ENCODE assay signal across 12 mouse cellular contexts in genomic region chr2:93439352-93439771, GRCm38 (mm10). TPM values are rescaled to one million over a fixed set of nuclear protein-coding genes. Genes with fewer than 3 reads are reported as not detected.
DNase-seq lines count a peak whose midpoint lies in the region; ATAC-seq and TF ChIP-seq lines count a peak whose summit lies in the region.
"Had no signal": no experiment of that assay in that cellular context is flagged by ENCODE, and none has a peak within 500 bp of the region (broad histone marks: within the 10 kb centered on the region; RNA-seq: fewer than 3 reads in every experiment).

No protein-coding gene starts in this region.

- H3K4me1 ChIP-seq in heart, embryonic 16.5 days (ENCODE audit: control insufficient read depth, insufficient read depth, low read length): peaks cover 5% of the 10 kb centered on the region
- peaks cover 62% of the 10 kb centered on the region for H3K4me1 ChIP-seq in embryonic facial prominence, embryonic 10.5 days
- peaks cover 5% of the 10 kb centered on the region; the same call in 1 of the 2 replicates for H3K4me1 ChIP-seq in intestine, postnatal 0 days (replicated peaks; ENCODE audit: control insufficient read depth, insufficient read depth, low read length)
- H3K4me1 ChIP-seq in limb, embryonic 12.5 days (replicated peaks): peaks cover 49% of the 10 kb centered on the region

- TF ChIP-seq CTCF in intestine, postnatal 0 days (IDR thresholded peaks at IDR 0.05; ENCODE audit: low read depth): no peak

- H3K4me2 ChIP-seq in heart, embryonic 16.5 days (ENCODE audit: low read depth, low read length): no peak overlapping the region
- no peak overlapping the region for H3K4me2 ChIP-seq in intestine, postnatal 0 days (replicated peaks; ENCODE audit: low read depth)
- no peak overlapping the region for H3K4me2 ChIP-seq in limb, embryonic 12.5 days
- H3K4me2 ChIP-seq: midbrain, embryonic 12.5 days had no signal

- H3K27me3 ChIP-seq in heart, embryonic 16.5 days (ENCODE audit: control insufficient read depth, insufficient read depth, low read length): no peaks in the 10 kb centered on the region
- peaks cover 6% of the 10 kb centered on the region; the same call in 1 of the 2 replicates for H3K27me3 ChIP-seq in embryonic facial prominence, embryonic 10.5 days (replicated peaks; ENCODE audit: low read depth, poor library complexity, severe bottlenecking)
- no peaks in the 10 kb centered on the region for H3K27me3 ChIP-seq in intestine, postnatal 0 days (replicated peaks; ENCODE audit: control insufficient read depth, insufficient read depth, low read length)
- no peaks in the 10 kb centered on the region for H3K27me3 ChIP-seq in limb, embryonic 12.5 days
- H3K27me3 ChIP-seq: CH12.LX; midbrain, embryonic 12.5 days had no signal

- 62% methylated on average over 9 of the region's 9 CpGs for WGBS in heart, embryonic 16.5 days
- WGBS in embryonic facial prominence, embryonic 10.5 days: 40% methylated on average over 9 of the region's 9 CpGs
- WGBS in intestine, postnatal 0 days: 47% methylated on average over 9 of the region's 9 CpGs
- 45% methylated on average over 9 of the region's 9 CpGs for WGBS in limb, embryonic 12.5 days

- ATAC-seq in heart, embryonic 16.5 days (replicated peaks; ENCODE audit: extremely low read depth, insufficient read depth, low FRiP score): no peak
- no peak for ATAC-seq in intestine, postnatal 0 days
- no peak for ATAC-seq in limb, embryonic 12.5 days (ENCODE audit: insufficient number of reproducible peaks, insufficient read depth, low FRiP score, low TSS enrichment, low read depth)

- H3K36me3 ChIP-seq in heart, embryonic 16.5 days (ENCODE audit: control insufficient read depth, insufficient read depth): no peaks in the 10 kb centered on the region
- no peaks in the 10 kb centered on the region for H3K36me3 ChIP-seq in embryonic facial prominence, embryonic 10.5 days (replicated peaks)
- H3K36me3 ChIP-seq in intestine, postnatal 0 days (ENCODE audit: control insufficient read depth, insufficient read depth): peaks cover 26% of the 10 kb centered on the region; the same call in 1 of the 2 replicates
- no peaks in the 10 kb centered on the region for H3K36me3 ChIP-seq in limb, embryonic 12.5 days
- H3K36me3 ChIP-seq: midbrain, embryonic 12.5 days had no signal

- H3K9ac ChIP-seq in heart, embryonic 16.5 days (ENCODE audit: low read length): no peak overlapping the region
- no peak overlapping the region for H3K9ac ChIP-seq in intestine, postnatal 0 days (ENCODE audit: low read depth, low read length)
- no peak overlapping the region for H3K9ac ChIP-seq in limb, embryonic 12.5 days (replicated peaks)
- H3K9ac ChIP-seq: midbrain, embryonic 12.5 days had no signal

- H3K27ac ChIP-seq in heart, embryonic 16.5 days (ENCODE audit: low read length): peak overlapping the region; percentile 19; the same call in 1 of the 2 replicates
- peak overlapping the region; percentile 57 for H3K27ac ChIP-seq in embryonic facial prominence, embryonic 10.5 days (replicated peaks)
- H3K27ac ChIP-seq in intestine, postnatal 0 days (ENCODE audit: low read depth, low read length): peak overlapping the region; percentile 9; the same call in 1 of the 2 replicates
- peak overlapping the region; percentile 71 for H3K27ac ChIP-seq in limb, embryonic 12.5 days
- H3K27ac ChIP-seq: midbrain, embryonic 12.5 days had no signal

- H3K4me3 ChIP-seq in heart, embryonic 16.5 days (ENCODE audit: low read length): no peak overlapping the region
- no peak overlapping the region for H3K4me3 ChIP-seq in embryonic facial prominence, embryonic 10.5 days
- no peak overlapping the region for H3K4me3 ChIP-seq in intestine, postnatal 0 days (ENCODE audit: low read depth, low read length)
- H3K4me3 ChIP-seq in limb, embryonic 12.5 days (replicated peaks): no peak overlapping the region
- H3K4me3 ChIP-seq: erythroblast, embryonic 14.5 days; midbrain, embryonic 12.5 days had no signal

- H3K9me3 ChIP-seq in heart, embryonic 16.5 days (replicated peaks; ENCODE audit: control insufficient read depth, low read length): no peaks in the 10 kb centered on the region
- no peaks in the 10 kb centered on the region for H3K9me3 ChIP-seq in embryonic facial prominence, embryonic 10.5 days
- no peaks in the 10 kb centered on the region for H3K9me3 ChIP-seq in intestine, postnatal 0 days (ENCODE audit: control insufficient read depth)
- no peaks in the 10 kb centered on the region for H3K9me3 ChIP-seq in limb, embryonic 12.5 days

- no peak for DNase-seq in heart, adult 9 months (ENCODE audit: low spot score in 2 of 2)
- no peak for DNase-seq in embryonic facial prominence, embryonic 10.5 days (ENCODE audit: low spot score)
- no peak for DNase-seq in c-Kit-positive CD71-positive TER-119-positive erythroid progenitor cells, embryonic 14.5 days (ENCODE audit: low spot score)
- no peak for DNase-seq in adrenal gland, postnatal 10 days
- DNase-seq in urinary bladder, adult 18-20 months (ENCODE audit: low spot score in 2 of 2): no peak
- DNase-seq: cerebellum, adult 11 months had no signal

RNA-seq across cellular contexts. Expression of gene Cd82, which starts 23.6 kb away (rescaled TPM):
- polyA plus RNA-seq in heart, embryonic 16.5 days (2015; fragmentation: Nextera tagmentation; extraction: Ambion mirVana): 47.6 and 58.8 TPM in 2 replicates
- 5.2 and 7.3 TPM in 2 replicates for polyA plus RNA-seq in embryonic facial prominence, embryonic 10.5 days (2016; fragmentation: Nextera tagmentation; extraction: Ambion mirVana)
- 184 and 199 TPM in 2 replicates for polyA plus RNA-seq in intestine, postnatal 0 days (2015; fragmentation: Nextera tagmentation; extraction: Ambion mirVana)
- 13.8 and 15.8 TPM in 2 replicates for polyA plus RNA-seq in limb, embryonic 12.5 days (2016; fragmentation: Nextera tagmentation; extraction: Ambion mirVana)
- total RNA-seq in adrenal gland, postnatal 10 days (2021): 10 to 100 TPM; 44.1 to 47.5 TPM

Comparison
In these comparisons a context has a peak if more than half of its experiments do, and no peak if none do; other contexts are left out.
1. H3K27ac ChIP-seq: peak in every context shown above with its lines; median percentile 71 in limb, embryonic 12.5 days; 57 in embryonic facial prominence, embryonic 10.5 days; 19 in heart, embryonic 16.5 days; 9 in intestine, postnatal 0 days.